Mouse (Mus musculus) left cerebral cortex, adult 18-20 months (tissue): ENCODE results near the gene Aplp2. TPM values are rescaled to one million over a fixed set of nuclear protein-coding genes. Genes with fewer than 3 reads are reported as not detected.

ENCODE experiments used
- DNase-seq, 2 experiments: peaks; one replicate each; pipeline ENCODE4 v3.0.0; 2021 to 2022; ENCODE audit warnings: low spot score in 2 of 2, mixed read lengths in 1 of 2
- total RNA-seq, 2 experiments: library from RNA; stranded (reverse); gene quantifications; 2 replicates each; pipeline ENCODE4 v1.2.3; 2021

Aplp2 gene
- total RNA-seq, 2 experiments from 2014 or later = 590 to 591 TPM

GRCm38 (mm10) chr9:31130357-31131204 lies 81.0 kb downstream of the Aplp2 start:
- no peak for DNase-seq

- no peak for DNase-seq
These were observed 81.7 kb downstream of the Aplp2 start for GRCm38 (mm10) chr9:31129956-31130355.

DNA sequence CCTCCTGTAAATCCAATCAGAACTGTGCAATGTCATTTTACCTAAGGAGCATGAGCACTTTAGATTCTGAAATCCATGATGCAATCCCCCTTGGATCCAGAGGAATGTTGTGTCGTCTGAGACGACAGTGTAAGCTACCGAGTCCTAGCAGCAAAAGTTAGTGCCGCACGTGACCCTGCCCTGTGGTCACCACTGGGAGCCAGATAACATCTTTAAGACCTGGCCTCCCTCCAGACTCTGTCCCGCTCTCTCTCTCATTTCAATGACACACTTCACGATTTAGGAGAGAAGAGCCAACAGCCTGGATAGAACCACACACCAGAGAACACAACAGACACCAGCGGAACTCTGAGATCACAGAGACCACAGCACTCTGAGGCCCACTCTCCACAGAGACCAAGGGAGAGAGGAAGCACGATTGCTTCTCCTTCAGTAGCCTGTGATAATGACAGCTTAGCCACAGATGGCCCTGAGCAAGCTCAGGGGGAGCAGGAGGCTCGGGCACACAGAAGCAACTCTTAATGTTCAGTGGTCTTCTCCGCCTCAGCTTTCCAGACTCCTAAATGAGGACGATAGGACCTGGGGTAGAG lies 83.6 kb downstream of the Aplp2 start:
- no peak for DNase-seq

DNA sequence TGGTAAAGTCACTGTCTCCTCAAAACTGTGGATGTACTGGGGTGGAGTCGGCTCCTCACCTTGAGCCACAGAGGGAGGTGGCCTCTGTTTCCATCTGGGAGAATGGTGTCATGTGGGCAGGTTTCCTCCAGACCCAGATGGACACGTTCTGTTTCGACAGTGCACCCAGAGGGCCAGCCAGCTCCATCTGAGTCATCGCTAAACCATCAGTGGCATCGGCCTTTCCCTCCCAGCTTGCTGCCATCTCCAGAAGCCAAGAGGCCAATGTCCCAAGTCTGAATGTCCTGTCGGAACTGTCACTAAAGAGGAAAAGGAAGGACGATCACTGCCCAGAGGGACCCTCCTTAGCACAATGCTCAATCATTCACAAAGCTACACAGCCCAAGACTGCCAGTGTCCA lies 85.5 kb downstream of the Aplp2 start:
- DNase-seq = no peak

DNA sequence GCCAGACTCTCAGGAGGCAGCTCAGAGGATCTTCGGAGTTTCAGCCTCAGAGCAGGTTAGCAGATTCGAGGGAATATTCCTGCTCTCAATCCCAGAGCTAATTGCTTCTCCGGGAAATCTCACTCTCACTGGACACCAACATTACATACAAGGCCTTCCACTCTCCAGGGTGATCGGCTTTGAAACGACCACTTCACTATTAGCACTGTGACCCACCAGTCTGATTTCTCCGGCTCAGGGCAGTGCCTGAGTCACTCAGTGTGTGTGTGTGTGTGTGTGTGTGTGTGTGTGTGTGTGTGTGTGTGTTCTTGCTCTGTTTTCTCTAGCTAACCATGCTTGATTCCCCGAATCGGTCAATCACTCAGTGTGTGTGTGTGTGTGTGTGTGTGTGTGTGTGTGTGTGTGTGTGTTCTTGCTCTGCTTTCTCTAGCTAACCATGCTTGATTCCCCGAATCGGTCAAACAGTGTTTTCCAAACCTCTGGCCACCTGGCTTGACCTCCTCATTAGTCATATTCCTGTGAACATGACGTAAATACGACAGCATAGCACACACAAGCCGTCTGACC lies 89.1 kb downstream of the Aplp2 start:
- DNase-seq = no peak

DNA sequence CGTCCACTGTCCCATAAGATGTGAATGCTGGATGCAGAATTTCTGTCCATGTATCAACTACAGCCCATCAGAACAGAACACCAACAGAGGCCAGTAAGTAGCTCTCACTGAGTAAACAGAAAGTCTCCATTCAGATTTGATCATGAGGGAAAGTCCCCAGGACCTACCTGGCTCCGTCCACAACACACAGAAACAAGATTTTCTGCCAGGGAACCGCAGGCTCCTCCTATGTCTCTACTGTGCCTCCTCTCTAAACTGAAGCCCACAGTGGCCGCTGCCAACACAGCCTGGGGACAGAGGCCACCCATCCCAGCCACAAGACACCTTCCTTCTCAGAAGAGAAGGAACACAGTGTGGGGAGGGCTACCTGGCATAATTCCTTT lies 91.1 kb downstream of the Aplp2 start:
- no peak for DNase-seq

- DNase-seq = no peak
These were observed 91.6 kb downstream of the Aplp2 start for GRCm38 (mm10) chr9:31119882-31120532.

- DNase-seq = no peak
These were observed 92.2 kb downstream of the Aplp2 start for GRCm38 (mm10) chr9:31119405-31119804.

GRCm38 (mm10) chr9:31118520-31119298 lies 92.9 kb downstream of the Aplp2 start:
- no peak for DNase-seq

DNA sequence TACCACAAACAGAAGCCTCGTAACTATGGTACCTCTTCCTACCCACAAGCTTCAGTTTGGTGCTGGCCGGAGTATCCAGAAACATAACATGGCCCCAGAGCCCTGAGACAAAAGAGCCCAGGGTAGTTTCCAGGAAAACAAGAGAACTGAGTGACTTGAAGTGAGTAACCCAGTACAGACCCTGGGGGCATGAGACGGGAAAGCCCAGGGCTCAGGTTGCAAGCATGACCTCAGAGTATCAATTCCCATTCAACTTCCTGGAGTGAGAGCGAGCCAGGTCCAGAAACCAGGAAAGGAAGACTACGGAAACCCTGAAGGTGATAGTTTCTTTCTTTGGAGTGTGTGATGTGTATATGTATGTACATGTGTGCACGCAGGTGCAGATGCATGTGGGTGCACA lies 94.1 kb downstream of the Aplp2 start:
- DNase-seq = no peak

DNA sequence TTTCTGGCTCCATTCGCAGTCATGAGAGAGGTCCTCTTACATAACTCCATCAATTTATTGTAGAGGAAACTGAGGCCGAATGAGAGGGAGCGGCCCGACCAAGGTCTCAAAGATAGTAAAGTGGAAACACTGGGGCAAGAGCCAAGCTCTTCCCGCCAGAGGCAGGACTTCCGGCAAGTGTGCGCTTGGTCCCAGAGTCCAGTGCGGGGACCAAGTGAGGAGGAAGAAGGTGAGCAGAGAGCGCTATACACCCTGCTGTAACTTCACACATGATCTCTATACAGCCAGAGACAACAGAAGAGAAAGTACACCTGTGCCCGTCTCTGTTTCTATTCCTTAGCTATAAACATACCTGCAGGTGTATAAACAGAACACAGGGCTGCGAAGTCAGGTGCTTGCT lies 94.5 kb downstream of the Aplp2 start:
- DNase-seq = no peak

- no peak for DNase-seq
These were observed 96.0 kb downstream of the Aplp2 start for GRCm38 (mm10) chr9:31115586-31115985.

DNA sequence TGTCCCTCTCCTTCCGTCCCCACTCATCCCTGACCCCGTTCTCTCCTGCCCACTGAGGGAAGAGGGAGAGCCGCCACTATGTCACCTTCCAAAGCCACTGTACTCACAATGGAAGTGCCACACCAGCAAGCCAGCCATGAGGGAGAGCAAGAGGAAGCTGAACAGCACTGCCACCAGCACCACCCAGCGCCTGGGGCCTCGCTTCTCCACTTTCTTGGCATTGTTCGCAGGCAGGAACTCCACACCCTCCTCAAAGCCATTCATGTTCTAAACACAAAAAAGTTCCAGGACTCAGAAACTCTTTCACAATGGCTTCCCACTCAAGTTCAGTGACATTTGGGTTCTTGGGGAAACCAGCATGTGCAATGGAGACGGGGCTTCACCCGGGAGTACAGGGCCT lies 103.2 kb downstream of the Aplp2 start:
- no peak for DNase-seq

Other genes with a start within 250 kb of the Aplp2 start
- gene Zbtb44, start 181.2 kb downstream of the Aplp2 start, total RNA-seq = 10 to 100 TPM; 41.3 to 43.5 TPM
- gene St14, start 80.0 kb downstream of the Aplp2 start, total RNA-seq = 1 to 10 TPM; 1.1 to 1.2 TPM
- gene Prdm10, start 68.7 kb upstream of the Aplp2 start, total RNA-seq = 10 to 100 TPM; 20.4 to 20.7 TPM
- 10 to 100 TPM; 24.5 to 25.1 TPM for gene Nfrkb, start 174.4 kb upstream of the Aplp2 start, total RNA-seq